In the genomic region with DNA sequence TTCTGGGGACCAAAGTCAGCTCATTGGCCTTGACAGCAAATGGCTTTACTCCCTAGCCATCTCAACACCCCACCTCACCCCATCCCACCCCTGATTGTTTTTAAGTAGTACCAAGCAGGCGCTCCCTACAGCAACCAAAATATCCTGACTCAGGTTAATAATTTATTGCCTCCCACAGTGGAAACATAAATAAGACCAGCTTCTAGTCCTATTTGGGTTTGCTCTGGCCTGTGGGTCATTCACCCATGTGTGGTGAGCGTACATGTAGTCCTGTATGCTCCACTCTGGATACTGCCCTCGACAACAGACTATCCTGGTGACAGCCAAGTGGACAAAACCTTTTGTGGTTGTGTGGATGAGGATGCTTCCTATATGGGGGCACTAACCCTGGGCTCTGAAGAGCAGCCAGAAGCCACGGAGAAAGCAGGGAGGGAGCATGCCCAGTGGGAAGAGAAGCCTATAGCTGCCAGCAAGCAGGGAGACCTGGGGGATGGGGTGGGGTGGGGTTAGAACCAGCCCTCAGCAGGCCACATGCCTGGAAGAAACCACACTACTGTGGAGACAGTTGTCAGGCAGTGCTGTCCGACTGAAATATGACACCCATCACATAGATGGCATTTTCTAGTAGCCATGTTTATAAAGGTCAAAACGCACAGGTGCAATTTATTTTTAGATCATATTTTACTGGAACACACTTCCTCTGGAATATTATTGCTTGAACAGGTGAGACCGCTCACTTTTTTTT, we compare ENCODE assay signal across 9 mouse cellular contexts.
DNase-seq lines count a peak whose midpoint lies in the region; ATAC-seq lines count a peak whose summit lies in the region.
"Had no signal": no experiment of that assay in that cellular context is flagged by ENCODE, and none has a peak within 500 bp of the region (broad histone marks: within the 10 kb centered on the region; RNA-seq: fewer than 3 reads in every experiment).

No protein-coding gene starts in this region.

- 60% methylated on average over 7 of the region's 7 CpGs for WGBS in heart, embryonic 16.5 days
- WGBS in forebrain, embryonic 14.5 days, result 78% methylated on average over 7 of the region's 7 CpGs

- no peaks in the 10 kb centered on the region for H3K36me3 ChIP-seq in heart, embryonic 16.5 days (ENCODE audit: control insufficient read depth, insufficient read depth)
- no peaks in the 10 kb centered on the region for H3K36me3 ChIP-seq in forebrain, embryonic 14.5 days (ENCODE audit: control insufficient read depth, insufficient read depth, low read length)

- H3K9me3 ChIP-seq in heart, embryonic 16.5 days (replicated peaks; ENCODE audit: control insufficient read depth, low read length), result no peaks in the 10 kb centered on the region
- no peaks in the 10 kb centered on the region for H3K9me3 ChIP-seq in forebrain, embryonic 14.5 days (replicated peaks; ENCODE audit: control insufficient read depth, low read length)

- DNase-seq in cerebellum, postnatal 10 days, result peak; percentile 47 to 50
- DNase-seq in cerebellum, postnatal 4 days (ENCODE audit: low spot score in 2 of 2), result no peak
- DNase-seq in 3T3-L1 (ENCODE audit: low read depth, low spot score), result peak; percentile 76
- DNase-seq in kidney, postnatal 36 days, result peak; percentile 72 to 89
- no peak for DNase-seq in forebrain, embryonic 14.5 days (ENCODE audit: low spot score)
- no peak for DNase-seq in right cerebral cortex, postnatal 4 days

- no peak overlapping the region for H3K4me3 ChIP-seq in heart, embryonic 16.5 days (ENCODE audit: low read length)
- H3K4me3 ChIP-seq in forebrain, embryonic 14.5 days (ENCODE audit: low read depth, low read length), result no peak overlapping the region
- H3K4me3 ChIP-seq: erythroblast, embryonic 14.5 days had no signal

- H3K4me2 ChIP-seq in heart, embryonic 16.5 days (ENCODE audit: low read depth, low read length), result no peak overlapping the region
- H3K4me2 ChIP-seq in forebrain, embryonic 14.5 days (ENCODE audit: low read length), result no peak overlapping the region

- no peaks in the 10 kb centered on the region for H3K27me3 ChIP-seq in heart, embryonic 16.5 days (ENCODE audit: control insufficient read depth, insufficient read depth, low read length)
- H3K27me3 ChIP-seq in forebrain, embryonic 14.5 days (replicated peaks; ENCODE audit: control insufficient read depth, insufficient read depth, low read length), result no peaks in the 10 kb centered on the region

- no peak for ATAC-seq in heart, embryonic 16.5 days (replicated peaks; ENCODE audit: extremely low read depth, insufficient read depth, low FRiP score)
- no peak for ATAC-seq in forebrain, embryonic 14.5 days
- ATAC-seq in megakaryocyte, adult 5-6 weeks (ENCODE audit: poor library complexity, severe bottlenecking), result no peak

- peaks cover 29% of the 10 kb centered on the region for H3K4me1 ChIP-seq in heart, embryonic 16.5 days (ENCODE audit: control insufficient read depth, insufficient read depth, low read length)
- H3K4me1 ChIP-seq in forebrain, embryonic 14.5 days (ENCODE audit: control insufficient read depth, insufficient read depth, low read length), result peaks cover 20% of the 10 kb centered on the region

- H3K9ac ChIP-seq in heart, embryonic 16.5 days (ENCODE audit: low read length), result peak overlapping the region; percentile 68
- H3K9ac ChIP-seq in forebrain, embryonic 14.5 days (ENCODE audit: low read length), result no peak overlapping the region

- H3K27ac ChIP-seq in heart, embryonic 16.5 days (ENCODE audit: low read length), result peak overlapping the region; percentile 98
- no peak overlapping the region for H3K27ac ChIP-seq in forebrain, embryonic 14.5 days (ENCODE audit: low read depth, low read length)

Comparison
In these comparisons a context has a peak if more than half of its experiments do, and no peak if none do; other contexts are left out.
1. DNase-seq: peak in cerebellum, postnatal 10 days (2 of 2), 3T3-L1 (single experiment) and kidney, postnatal 36 days (2 of 2); none in cerebellum, postnatal 4 days (0 of 2), forebrain, embryonic 14.5 days (single experiment) and right cerebral cortex, postnatal 4 days (single experiment).